Mouse (Mus musculus) effector memory CD4-positive, alpha-beta T cell, adult 5 months (primary cell): ENCODE measurements around the gene Plppr2. TPM values are rescaled to one million over a fixed set of nuclear protein-coding genes. Genes with fewer than 3 reads are reported as not detected.

Source experiments
- polyA plus RNA-seq: library from polyadenylated mRNA; unstranded; fragments of 100-300 nt; shearing (Covaris generic); gene quantifications from one replicate; pipeline ENCODE4 v1.2.1, GENCODE M21; 2017

Gene Plppr2
- polyA plus RNA-seq: 1.9 TPM

GRCm38 (mm10) chr9:21936692-21937570 is at the start of gene Plppr2:
Gene Plppr2 (plus strand): TSS chr9:21937033.

GRCm38 (mm10) chr9:21918035-21918592 is 18.7 kb upstream of the Plppr2 start, which contains the start of gene Rab3d:
Gene Rab3d (minus strand): TSS chr9:21918192.

GRCm38 (mm10) chr9:21927208-21927753 is 9.6 kb upstream of the Plppr2 start, which contains the start of the genes Ccdc159 and Tmem205:
Gene Ccdc159 (plus strand): TSS chr9:21927471.
Gene Tmem205 (minus strand): TSS chr9:21927556.

GRCm38 (mm10) chr9:21955570-21956281 is 18.9 kb downstream of the Plppr2 start, which contains the start of gene Swsap1:
Gene Swsap1 (plus strand): TSS chr9:21955755.

GRCm38 (mm10) chr9:21963417-21963816 is 26.6 kb downstream of the Plppr2 start, which contains the start of gene Epor:
Gene Epor (minus strand): TSS chr9:21963506.

GRCm38 (mm10) chr9:21989230-21990110 is 52.6 kb downstream of the Plppr2 start, which contains the start of gene Rgl3:
Gene Rgl3 (minus strand): TSS chr9:21989446.

Other genes starting within 250 kb of the Plppr2 start
- gene Ldlr, start 213.6 kb upstream of the Plppr2 start, polyA plus RNA-seq: 47.5 TPM
- gene Spc24, start 176.7 kb upstream of the Plppr2 start, polyA plus RNA-seq: 1.4 TPM
- gene Kank2, start 138.3 kb upstream of the Plppr2 start, polyA plus RNA-seq: not detected
- not detected for gene Angptl8, start 101.5 kb upstream of the Plppr2 start, polyA plus RNA-seq
- 9.7 TPM for gene Dock6, start 84.4 kb upstream of the Plppr2 start, polyA plus RNA-seq
- gene Rab3d, start 18.8 kb upstream of the Plppr2 start, polyA plus RNA-seq: 8.0 TPM
- gene Ccdc159, start 9.6 kb upstream of the Plppr2 start, polyA plus RNA-seq: not detected
- gene Tmem205, start 9.5 kb upstream of the Plppr2 start, polyA plus RNA-seq: 0.90 TPM
- gene Swsap1, start 18.7 kb downstream of the Plppr2 start, polyA plus RNA-seq: 4.7 TPM
- gene Epor, start 26.5 kb downstream of the Plppr2 start, polyA plus RNA-seq: not detected
- gene Rgl3, start 52.4 kb downstream of the Plppr2 start, polyA plus RNA-seq: not detected
- gene Ccdc151, start 65.6 kb downstream of the Plppr2 start, polyA plus RNA-seq: not detected
- 60.3 TPM for gene Prkcsh, start 65.8 kb downstream of the Plppr2 start, polyA plus RNA-seq
- gene Elavl3, start 115.0 kb downstream of the Plppr2 start, polyA plus RNA-seq: 0.12 TPM
- gene Gm49318, start 134.2 kb downstream of the Plppr2 start, polyA plus RNA-seq: not detected
- gene Zfp653, start 134.3 kb downstream of the Plppr2 start, polyA plus RNA-seq: 24.9 TPM
- 26.0 TPM for gene Ecsit, start 148.4 kb downstream of the Plppr2 start, polyA plus RNA-seq
- not detected for gene Cnn1, start 162.2 kb downstream of the Plppr2 start, polyA plus RNA-seq
- gene Elof1, start 180.1 kb downstream of the Plppr2 start, polyA plus RNA-seq: 26.1 TPM
- 159 TPM for gene Acp5, start 198.7 kb downstream of the Plppr2 start, polyA plus RNA-seq
- 10.1 TPM for gene Pigyl, start 219.8 kb downstream of the Plppr2 start, polyA plus RNA-seq